Mouse (Mus musculus) left cerebral cortex, postnatal 36 days (tissue): ENCODE measurements around the gene Clcc1. TPM values are rescaled to one million over a fixed set of nuclear protein-coding genes. Genes with fewer than 3 reads are reported as not detected.

ENCODE experiments used
- total RNA-seq, 2 experiments: library from RNA; stranded (reverse); gene quantifications; 2 replicates each; pipeline ENCODE4 v1.2.3; 2021

Clcc1 gene
- total RNA-seq, 2 experiments from 2014 or later: 29.9 to 33.1 TPM

Other genes starting within 250 kb of the Clcc1 start
- 100 to 1,000 TPM; 168 to 174 TPM for gene Celsr2, start 238.4 kb upstream of the Clcc1 start, total RNA-seq
- gene Sars, start 208.7 kb upstream of the Clcc1 start, total RNA-seq: 100 to 1,000 TPM; 202 to 231 TPM
- 1 to 10 TPM; 1.9 to 2.7 TPM for gene 1700013F07Rik, start 119.8 kb upstream of the Clcc1 start, total RNA-seq
- 10 to 100 TPM; 34.2 to 37.8 TPM for gene 5330417C22Rik, start 117.4 kb upstream of the Clcc1 start, total RNA-seq
- 10 to 100 TPM; 43.2 to 44.7 TPM for gene Tmem167b, start 91.4 kb upstream of the Clcc1 start, total RNA-seq
- 10 to 100 TPM; 24.3 to 27.1 TPM for gene Taf13, start 82.2 kb upstream of the Clcc1 start, total RNA-seq
- 100 to 1,000 TPM; 126 TPM for gene Wdr47, start 62.6 kb upstream of the Clcc1 start, total RNA-seq
- gene Gpsm2, start 68.4 kb downstream of the Clcc1 start, total RNA-seq: 10 to 100 TPM; 12.7 to 15.3 TPM
- gene Aknad1, start 85.7 kb downstream of the Clcc1 start, total RNA-seq: not detected
- gene Stxbp3, start 186.6 kb downstream of the Clcc1 start, total RNA-seq: 10 to 100 TPM; 22.4 to 23.7 TPM
- not detected for gene Fndc7, start 236.1 kb downstream of the Clcc1 start, total RNA-seq